8 mouse cellular contexts compared by ENCODE assay signal in the genomic region with DNA sequence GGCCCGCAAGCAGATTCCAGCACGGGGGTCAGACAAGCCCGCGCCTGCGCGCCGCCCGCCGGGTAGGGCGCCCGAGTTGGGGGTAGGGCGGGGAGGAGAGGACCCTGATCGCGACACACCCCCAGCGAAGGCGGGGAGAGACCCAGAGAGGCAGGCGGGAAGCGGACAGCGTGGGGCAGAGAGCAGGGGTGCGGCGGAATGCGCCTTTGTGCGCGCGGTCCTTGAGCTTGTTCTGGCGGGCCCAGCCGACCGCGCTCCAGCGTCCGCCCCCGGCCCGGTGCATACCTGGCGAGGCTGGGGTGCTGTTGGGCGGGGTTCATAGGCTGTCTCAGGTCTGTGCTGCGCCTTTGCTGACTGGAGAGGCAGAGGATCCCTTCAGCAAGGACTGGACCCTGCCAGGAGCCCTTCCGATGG. TPM values are rescaled to one million over a fixed set of nuclear protein-coding genes. Genes with fewer than 3 reads are reported as not detected.
A peak's percentile ranks its signal among the peaks of the same experiment; 100 is the strongest.
DNase-seq lines count a peak whose midpoint lies in the region; ATAC-seq lines count a peak whose summit lies in the region.

No protein-coding gene starts in this region.

- peaks cover 41% of the 10 kb centered on the region for H3K4me1 ChIP-seq in hindbrain, embryonic 10.5 days (replicated peaks)
- peaks cover 15% of the 10 kb centered on the region for H3K4me1 ChIP-seq in liver, embryonic 16.5 days (ENCODE audit: control insufficient read depth, low read depth, low read length)

- peaks cover 84% of the 10 kb centered on the region for H3K27me3 ChIP-seq in hindbrain, embryonic 10.5 days (ENCODE audit: insufficient read depth, poor library complexity, severe bottlenecking)
- peaks cover 55% of the 10 kb centered on the region for H3K27me3 ChIP-seq in liver, embryonic 16.5 days (ENCODE audit: control insufficient read depth, insufficient read depth, low read depth, low read length)

- H3K4me3 ChIP-seq in hindbrain, embryonic 10.5 days = peak overlapping the region; percentile 55
- H3K4me3 ChIP-seq in liver, embryonic 16.5 days (ENCODE audit: low read depth, low read length) = peak overlapping the region; percentile 28

- ATAC-seq in CD4-positive, CD25-positive, alpha-beta regulatory T cell, adult 4 months = peak; percentile 15
- no peak for ATAC-seq in liver, embryonic 16.5 days (ENCODE audit: low read depth)

- H3K36me3 ChIP-seq in hindbrain, embryonic 10.5 days = no peaks in the 10 kb centered on the region
- H3K36me3 ChIP-seq in liver, embryonic 16.5 days (ENCODE audit: control insufficient read depth, insufficient read depth) = no peaks in the 10 kb centered on the region

- WGBS in hindbrain, embryonic 10.5 days = 1% methylated on average over 37 of the region's 37 CpGs
- WGBS in liver, embryonic 16.5 days (ENCODE audit: insufficient replicate concordance) = 2% methylated on average over 37 of the region's 37 CpGs

- intact Hi-C loops in left cerebral cortex, postnatal 36 days (cut with DNase I) = loop anchor here (5.0 kb wide), 2 partner anchors 50 to 65 kb away; partner anchors contain the start of genes Jag2 and Nudt14

- peak overlapping the region; percentile 74 for H3K27ac ChIP-seq in hindbrain, embryonic 10.5 days
- H3K27ac ChIP-seq in liver, embryonic 16.5 days (ENCODE audit: low read length) = no peak overlapping the region

- DNase-seq in adrenal gland, postnatal 14 days = peak; percentile 52
- no peak for DNase-seq in adrenal gland, adult 2 months
- peak; percentile 43 for DNase-seq in hindbrain, embryonic 10.5 days (ENCODE audit: low spot score)
- DNase-seq in thymus, postnatal 0 days (ENCODE audit: low spot score) = peak; percentile 17
- DNase-seq in left cerebral cortex, postnatal 36 days (ENCODE audit: low spot score in 2 of 2) = no peak
- no peak for DNase-seq in frontal cortex, adult 2 months (ENCODE audit: extremely low spot score in 1 of 2, low spot score in 1 of 2)

- H3K9ac ChIP-seq in liver, embryonic 16.5 days (ENCODE audit: low read depth, low read length) = no peak overlapping the region

- H3K4me2 ChIP-seq in liver, embryonic 16.5 days (ENCODE audit: low read depth, low read length) = peak overlapping the region; percentile 42

- no peaks in the 10 kb centered on the region for H3K9me3 ChIP-seq in hindbrain, embryonic 10.5 days
- no peaks in the 10 kb centered on the region for H3K9me3 ChIP-seq in liver, embryonic 16.5 days (replicated peaks; ENCODE audit: control insufficient read depth, low read length)

RNA-seq across cellular contexts. Expression of gene Gpr132, which starts 9.6 kb away (rescaled TPM):
- 0.30 and 3.4 TPM in 2 replicates for total RNA-seq in adrenal gland, postnatal 14 days (2021)
- under 1 TPM; 0.26 to 0.59 TPM for total RNA-seq in adrenal gland, adult 2 months (2021)
- 1.3 TPM in 2 replicates for polyA plus RNA-seq in adrenal gland, adult 2 months (2012; rRNA removed)
- 100 to 1,000 TPM in 1 of 2 experiments, 10 to 100 TPM in 1; 79.5 to 107 TPM for polyA plus RNA-seq in CD4-positive, CD25-positive, alpha-beta regulatory T cell, adult 4 months (2017; shearing (Covaris generic))
- 0.06 and 0.08 TPM in 2 replicates for polyA plus RNA-seq in hindbrain, embryonic 10.5 days (2016; fragmentation: Nextera tagmentation; extraction: Ambion mirVana)
- polyA plus RNA-seq in liver, embryonic 16.5 days (2015; fragmentation: Nextera tagmentation; extraction: Ambion mirVana) = 0.38 and 0.40 TPM in 2 replicates
- 26.6 and 28.5 TPM in 2 replicates for polyA plus RNA-seq in thymus, postnatal 0 days (2015; fragmentation: Nextera tagmentation; extraction: Ambion mirVana)
- total RNA-seq in left cerebral cortex, postnatal 36 days (2021) = not detected
- polyA plus RNA-seq in frontal cortex, adult 2 months (2012; rRNA removed) = 0.10 and 0.15 TPM in 2 replicates

RNA-seq across cellular contexts. Expression of gene Cdca4, which starts 48.4 kb away (rescaled TPM):
- total RNA-seq in adrenal gland, postnatal 14 days (2021) = 19.9 and 21.4 TPM in 2 replicates
- total RNA-seq in adrenal gland, adult 2 months (2021) = 10 to 100 TPM; 11.0 to 13.0 TPM
- polyA plus RNA-seq in adrenal gland, adult 2 months (2012; rRNA removed) = 8.1 and 9.4 TPM in 2 replicates
- 10 to 100 TPM; 70.5 to 85.8 TPM for polyA plus RNA-seq in CD4-positive, CD25-positive, alpha-beta regulatory T cell, adult 4 months (2017; shearing (Covaris generic))
- 176 and 179 TPM in 2 replicates for polyA plus RNA-seq in hindbrain, embryonic 10.5 days (2016; fragmentation: Nextera tagmentation; extraction: Ambion mirVana)
- 48.9 and 61.7 TPM in 2 replicates for polyA plus RNA-seq in liver, embryonic 16.5 days (2015; fragmentation: Nextera tagmentation; extraction: Ambion mirVana)
- 147 and 151 TPM in 2 replicates for polyA plus RNA-seq in thymus, postnatal 0 days (2015; fragmentation: Nextera tagmentation; extraction: Ambion mirVana)
- total RNA-seq in left cerebral cortex, postnatal 36 days (2021) = 10 to 100 TPM in 1 of 2 experiments, 1 to 10 TPM in 1; 9.2 to 10.9 TPM
- polyA plus RNA-seq in frontal cortex, adult 2 months (2012; rRNA removed) = 10.2 and 10.6 TPM in 2 replicates

RNA-seq across cellular contexts. Expression of gene Jag2, which starts 52.0 kb away (rescaled TPM):
- 18.6 and 20.8 TPM in 2 replicates for total RNA-seq in adrenal gland, postnatal 14 days (2021)
- 1 to 10 TPM; 3.5 to 6.1 TPM for total RNA-seq in adrenal gland, adult 2 months (2021)
- polyA plus RNA-seq in adrenal gland, adult 2 months (2012; rRNA removed) = 12.8 and 25.8 TPM in 2 replicates
- polyA plus RNA-seq in CD4-positive, CD25-positive, alpha-beta regulatory T cell, adult 4 months (2017; shearing (Covaris generic)) = 1 to 10 TPM; 1.1 to 2.0 TPM
- 4.7 and 4.8 TPM in 2 replicates for polyA plus RNA-seq in hindbrain, embryonic 10.5 days (2016; fragmentation: Nextera tagmentation; extraction: Ambion mirVana)
- 0.21 and 0.34 TPM in 2 replicates for polyA plus RNA-seq in liver, embryonic 16.5 days (2015; fragmentation: Nextera tagmentation; extraction: Ambion mirVana)
- polyA plus RNA-seq in thymus, postnatal 0 days (2015; fragmentation: Nextera tagmentation; extraction: Ambion mirVana) = 8.3 and 10.2 TPM in 2 replicates
- total RNA-seq in left cerebral cortex, postnatal 36 days (2021) = 10 to 100 TPM; 47.9 to 61.7 TPM
- 43.0 and 48.3 TPM in 2 replicates for polyA plus RNA-seq in frontal cortex, adult 2 months (2012; rRNA removed)

Comparison
In these comparisons a context has a peak if more than half of its experiments do, and no peak if none do; other contexts are left out.
1. DNase-seq: peak in adrenal gland, postnatal 14 days (single experiment), hindbrain, embryonic 10.5 days (single experiment) and thymus, postnatal 0 days (single experiment); none in adrenal gland, adult 2 months (single experiment), left cerebral cortex, postnatal 36 days (0 of 2) and frontal cortex, adult 2 months (0 of 2).
2. RNA of gene Gpr132, which starts 9.6 kb away (polyA plus RNA-seq): 79.5 to 107 TPM in CD4-positive, CD25-positive, alpha-beta regulatory T cell, adult 4 months and 26.6 to 28.5 TPM in thymus, postnatal 0 days; 1.3 TPM in adrenal gland, adult 2 months, 0.38 to 0.40 TPM in liver, embryonic 16.5 days, 0.10 to 0.15 TPM in frontal cortex, adult 2 months and 0.06 to 0.08 TPM in hindbrain, embryonic 10.5 days; every median in the first group is over 10 times any median in the second.